16 mouse cellular contexts compared by ENCODE assay signal in the genomic region with DNA sequence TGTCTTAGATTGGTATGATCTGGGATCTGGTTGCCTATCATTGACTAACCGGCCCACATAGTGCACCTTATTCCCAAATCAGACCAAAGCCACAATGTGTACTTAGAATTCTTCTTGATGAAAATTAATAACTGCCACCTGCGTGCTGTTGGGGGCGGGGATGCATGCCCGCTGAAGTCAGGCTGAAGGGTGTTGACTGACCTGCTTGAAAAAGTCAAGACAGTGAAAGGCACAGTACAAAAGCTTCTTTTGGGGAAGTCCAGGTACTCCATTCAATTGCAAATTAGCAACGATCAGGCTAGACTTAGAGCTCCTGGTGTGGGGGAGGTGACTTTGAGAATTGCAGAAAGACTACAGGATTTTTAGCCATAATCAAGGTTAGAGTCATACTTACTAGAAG. TPM values are rescaled to one million over a fixed set of nuclear protein-coding genes. Genes with fewer than 3 reads are reported as not detected.
"Had no signal": no experiment of that assay in that cellular context is flagged by ENCODE, and none has a peak within 500 bp of the region (broad histone marks: within the 10 kb centered on the region; RNA-seq: fewer than 3 reads in every experiment).

No protein-coding gene starts in this region.

RNA-seq across cellular contexts. Expression of a gene that starts 14.7 kb away (rescaled TPM):
- polyA plus RNA-seq: limb, embryonic 12.5 days; limb, embryonic 15.5 days; liver, adult 2 months; liver, embryonic 11.5 days; liver, embryonic 12.5 days; liver, embryonic 13.5 days; liver, embryonic 14.5 days; liver, embryonic 15.5 days; liver, embryonic 16.5 days; liver, postnatal 0 days; lung, embryonic 14.5 days; lung, embryonic 15.5 days; lung, embryonic 16.5 days; macrophage; myocyte; neural tube, embryonic 11.5 days had no signal

RNA-seq across cellular contexts. Expression of a gene that starts 20.2 kb away (rescaled TPM):
- polyA plus RNA-seq: liver, postnatal 0 days; macrophage had no signal
